Mouse (Mus musculus): ENCODE results near the gene Ndufaf2.

Gene Ndufaf2

DNA sequence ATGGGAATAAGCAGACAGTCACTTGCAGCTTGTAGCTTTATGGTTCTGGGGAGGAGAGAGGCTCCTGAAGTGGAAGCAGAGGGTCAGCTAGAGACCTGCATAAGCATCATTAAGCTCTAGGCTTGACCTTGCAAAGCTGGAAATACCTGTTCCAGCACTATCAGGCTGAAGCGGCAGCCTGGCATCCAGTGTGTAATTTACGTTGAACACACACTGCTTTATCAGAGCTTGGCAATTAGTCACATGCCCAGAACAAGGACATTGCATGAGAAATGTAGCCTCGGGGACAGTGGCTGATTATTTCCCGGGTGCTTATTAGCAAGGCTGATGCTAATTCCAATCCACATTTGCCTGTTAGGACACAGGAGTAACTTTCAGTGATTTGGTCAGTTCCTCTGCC lies 196.5 kb downstream of the Ndufaf2 start:
- no peak for DNase-seq (ENCODE audit: low spot score)

DNA sequence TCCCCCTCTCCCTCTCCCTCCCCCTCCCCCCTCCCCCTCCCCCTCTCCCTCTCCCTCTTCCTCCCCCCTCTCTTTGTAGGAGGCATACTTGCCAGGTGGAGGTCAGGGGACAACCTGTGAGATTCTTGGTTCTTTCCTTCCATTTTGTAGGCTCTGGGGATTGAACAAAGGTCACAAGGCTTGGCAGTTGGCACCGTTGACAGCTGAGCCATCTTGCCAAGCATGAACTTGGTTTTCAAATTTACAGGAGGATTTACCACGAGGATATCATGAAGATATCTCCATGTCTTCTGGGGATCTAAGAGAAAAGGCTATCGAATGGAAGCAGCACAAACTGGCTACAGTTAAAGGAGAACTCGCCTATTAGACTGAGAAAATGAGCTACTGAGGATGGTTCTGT lies 196.9 kb downstream of the Ndufaf2 start:
- DNase-seq (ENCODE audit: low spot score), result no peak

- DNase-seq (ENCODE audit: low spot score), result no peak
These were observed 197.9 kb downstream of the Ndufaf2 start for GRCm38 (mm10) chr13:107960549-107960948.

- DNase-seq (ENCODE audit: low spot score), result no peak
These were observed 198.5 kb downstream of the Ndufaf2 start for GRCm38 (mm10) chr13:107959891-107960290.

DNA sequence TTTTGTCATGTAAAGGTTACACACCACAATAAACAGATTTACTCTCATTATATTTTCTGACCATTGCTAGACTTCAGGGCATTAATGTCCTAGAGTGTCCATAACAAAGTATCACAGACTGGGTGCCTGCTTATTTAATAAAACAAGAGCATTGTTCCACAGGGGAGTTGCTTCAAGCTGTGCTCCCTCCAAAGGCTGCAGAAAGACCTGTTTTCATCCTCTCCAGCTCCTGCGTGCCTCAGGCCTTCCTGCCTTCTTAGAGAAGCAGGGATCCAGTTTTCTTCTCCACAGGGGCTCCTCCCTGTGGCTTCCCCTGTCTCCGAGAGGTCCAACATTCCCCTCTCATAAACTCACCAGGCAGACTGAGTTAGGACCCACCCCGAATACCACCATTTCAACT lies 202.2 kb downstream of the Ndufaf2 start:
- DNase-seq (ENCODE audit: low spot score), result no peak

DNA sequence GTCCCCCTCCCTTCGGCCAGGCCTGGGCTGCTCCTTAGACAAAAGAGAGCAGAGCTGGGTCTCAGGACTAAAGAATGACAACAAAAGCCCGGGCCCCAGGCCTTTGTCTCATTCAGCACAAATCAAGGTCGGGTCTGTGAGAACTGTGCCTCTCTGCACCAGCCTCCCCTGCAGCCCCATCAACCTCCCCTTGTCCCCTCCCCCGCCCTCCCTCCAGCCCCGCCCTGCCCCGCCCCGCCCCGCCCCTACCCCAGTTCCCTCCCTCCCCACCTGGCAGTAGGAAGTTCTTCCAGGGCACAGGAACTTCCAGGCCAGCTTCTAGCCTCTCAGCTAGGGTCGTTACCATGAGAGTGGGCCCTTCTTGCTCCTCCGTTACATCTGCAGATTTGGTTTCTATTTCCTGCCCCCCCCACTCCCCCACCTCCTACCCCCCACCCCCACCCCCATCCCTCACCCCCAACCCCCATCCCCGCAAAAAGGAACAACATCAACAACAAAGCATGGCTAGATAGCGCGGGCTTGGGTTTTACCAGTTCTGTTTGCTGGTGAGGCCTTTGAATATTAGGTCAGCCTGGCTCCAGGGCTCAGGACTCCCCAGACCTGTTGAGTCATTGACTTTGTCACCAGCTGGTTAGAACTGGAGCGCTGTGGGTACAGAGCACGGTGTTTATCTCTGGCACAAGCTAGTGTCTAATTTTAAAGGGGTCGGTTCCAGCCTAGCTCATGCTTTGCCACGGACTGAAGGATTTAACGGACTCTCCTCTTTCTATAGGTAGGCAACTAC lies 202.9 kb downstream of the Ndufaf2 start:
- DNase-seq (ENCODE audit: low spot score), result peak; percentile 5

- DNase-seq (ENCODE audit: low spot score), result no peak
These were observed 203.8 kb downstream of the Ndufaf2 start for GRCm38 (mm10) chr13:107954445-107955261.

DNA sequence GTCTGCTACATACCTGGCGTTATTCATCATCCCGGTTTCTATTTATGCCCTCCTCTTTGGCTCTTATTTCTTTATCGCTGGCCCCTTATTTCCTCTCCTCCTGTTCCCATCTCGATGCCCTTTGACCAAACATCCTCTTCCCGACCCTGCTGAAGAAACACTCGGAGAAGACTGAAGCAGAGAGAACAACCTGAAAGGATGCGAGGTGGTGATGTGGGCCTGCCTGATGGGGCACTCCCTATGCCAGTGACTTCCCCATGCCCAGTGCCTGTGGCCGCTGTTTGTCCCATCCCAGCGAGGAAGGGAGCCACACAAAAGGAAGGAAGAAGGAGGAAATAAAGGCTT lies 204.4 kb downstream of the Ndufaf2 start:
- no peak for DNase-seq (ENCODE audit: low spot score)
